Mouse (Mus musculus): ENCODE data around the gene Ice1.

- no peak for TF ChIP-seq POLR2AphosphoS2 (IDR thresholded peaks at IDR 0.05; ENCODE audit: low read length)
- no peak for TF ChIP-seq CTCF (IDR thresholded peaks at IDR 0.05 in 2 of 3, conservative IDR thresholded peaks at IDR 0.05 in 1 of 3; ENCODE audit: control insufficient read depth in 1 of 3, insufficient read depth in 1 of 3, low read depth in 2 of 3, low read length in 3 of 3, poor library complexity in 1 of 3, severe bottlenecking in 1 of 3)
- TF ChIP-seq SIN3A (IDR thresholded peaks at IDR 0.05; ENCODE audit: low read length) = no peak
- no peak for TF ChIP-seq EP300 (IDR thresholded peaks at IDR 0.05; ENCODE audit: low read depth in 1 of 2, low read length in 2 of 2)
- TF ChIP-seq TCF12 (IDR thresholded peaks at IDR 0.05; ENCODE audit: low read depth, low read length) = no peak
- TF ChIP-seq HCFC1 (IDR thresholded peaks at IDR 0.05; ENCODE audit: low read depth, low read length) = no peak
- TF ChIP-seq CHD2 (IDR thresholded peaks at IDR 0.05; ENCODE audit: low read length) = no peak
- no peak for TF ChIP-seq MYC (IDR thresholded peaks at IDR 0.05; ENCODE audit: low read depth, low read length)
- no peak for TF ChIP-seq NELFE (IDR thresholded peaks at IDR 0.05; ENCODE audit: low read depth, low read length)
- no peak for TF ChIP-seq USF1 (IDR thresholded peaks at IDR 0.05; ENCODE audit: low read depth, low read length)
- TF ChIP-seq ZNF384 (IDR thresholded peaks at IDR 0.05; ENCODE audit: low read depth, low read length) = no peak
- no peak for TF ChIP-seq POLR2AphosphoS5 (IDR thresholded peaks at IDR 0.05; ENCODE audit: borderline replicate concordance, low read depth, low read length)
- no peak for TF ChIP-seq POLR2A (IDR thresholded peaks at IDR 0.05; ENCODE audit: control insufficient read depth in 1 of 2, insufficient read depth in 1 of 2, low read depth in 1 of 2, low read length in 2 of 2, poor library complexity in 1 of 2)
These were observed 35.9 kb downstream of the Ice1 start for GRCm38 (mm10) chr13:70601566-70601965.

Measured in MEL (cell line).